Mouse (Mus musculus): ENCODE data around the gene Cnnm1.
"Not testable (repeated sequence)": the region's sequence is repeated elsewhere in the genome, so short reads cannot be mapped to it uniquely, and the experiment has no call there.

The Cnnm1 gene

DNA sequence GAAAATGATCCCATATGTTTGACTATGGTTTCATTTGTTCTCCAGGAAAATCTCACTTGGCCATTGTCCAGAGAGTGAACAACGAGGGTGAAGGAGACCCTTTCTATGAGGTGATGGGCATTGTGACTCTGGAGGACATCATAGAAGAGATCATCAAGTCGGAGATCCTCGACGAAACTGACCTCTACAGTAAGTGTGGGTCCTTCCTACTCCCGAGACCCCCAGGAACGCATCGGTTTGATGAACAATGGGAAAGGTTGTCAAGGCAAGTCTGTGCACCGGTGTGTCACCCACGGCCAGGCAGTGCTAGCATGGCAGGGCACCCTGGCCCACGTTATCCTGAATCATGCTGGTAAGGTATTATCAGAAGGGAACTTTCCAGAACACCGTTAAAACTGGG, 24.8 kb downstream of the Cnnm1 start:
- DNase-seq (ENCODE audit: low read depth, low spot score), result no peak

DNA sequence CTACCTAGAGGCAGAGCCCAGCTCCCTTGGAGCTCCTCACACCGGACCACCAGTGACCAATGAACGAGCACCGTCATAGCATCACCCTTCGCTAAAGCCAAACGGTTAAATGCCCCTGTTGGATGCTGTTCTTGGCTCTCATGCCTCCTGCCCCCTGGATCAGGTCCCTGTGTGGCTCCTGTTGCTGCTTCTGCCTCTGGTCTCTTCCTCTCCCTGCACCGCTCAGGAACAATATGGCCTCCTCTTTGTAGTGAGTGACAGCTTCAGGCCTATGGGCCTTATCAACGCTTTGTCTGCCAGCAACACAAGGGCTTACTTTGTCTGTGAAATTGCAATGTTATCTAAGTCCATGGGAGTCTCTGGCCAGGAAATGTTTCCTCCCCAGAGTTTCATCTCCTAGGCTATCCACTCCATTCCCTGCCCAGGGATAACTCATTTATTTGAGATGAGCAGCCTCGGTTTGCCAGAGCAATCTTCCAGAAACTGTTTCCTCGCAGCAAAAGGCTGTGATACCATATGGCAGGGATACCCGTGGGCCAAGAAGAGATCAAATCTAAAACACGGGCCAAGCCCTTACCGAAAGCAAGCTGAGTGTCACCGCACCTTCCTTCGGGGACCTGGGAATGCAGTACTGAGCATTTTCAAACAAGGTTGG, 25.5 kb downstream of the Cnnm1 start:
- DNase-seq (ENCODE audit: low read depth, low spot score), result no peak

DNA sequence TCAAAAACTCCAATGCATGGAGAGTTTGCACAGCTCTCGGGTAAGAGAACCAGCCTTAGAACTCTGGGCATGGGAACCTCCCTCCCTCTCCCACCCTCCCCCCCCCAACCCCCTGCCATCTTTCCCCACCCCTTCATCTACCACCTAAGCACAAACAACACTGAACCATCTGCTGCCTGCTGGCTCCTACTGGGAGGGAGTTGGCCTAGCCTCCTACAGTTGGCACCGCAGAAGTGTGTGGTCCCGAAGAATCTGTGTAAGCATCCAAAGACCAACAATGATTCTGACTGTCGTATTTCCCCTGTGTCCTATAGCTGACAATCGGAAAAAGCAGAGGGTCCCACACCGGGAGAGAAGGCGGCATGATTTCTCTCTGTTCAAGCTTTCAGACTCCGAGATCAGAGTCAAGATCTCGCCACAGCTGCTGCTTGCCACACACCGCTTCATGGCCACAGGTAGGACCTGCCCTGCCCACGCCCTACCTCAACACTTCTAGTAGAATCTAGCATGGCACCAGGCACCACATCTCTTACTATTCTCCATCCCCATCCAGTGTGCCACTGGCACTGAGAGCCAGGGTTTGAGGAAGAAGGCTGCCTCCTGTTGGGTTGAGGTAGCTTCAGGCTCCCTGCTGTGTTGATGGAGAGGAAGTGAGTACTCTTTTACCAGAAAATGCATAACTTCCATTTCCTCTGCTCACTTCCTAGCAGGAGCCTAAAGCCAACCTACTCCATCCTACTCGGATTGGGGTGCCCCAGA, 27.9 kb downstream of the Cnnm1 start:
- DNase-seq (ENCODE audit: low read depth, low spot score), result peak; percentile 29

DNA sequence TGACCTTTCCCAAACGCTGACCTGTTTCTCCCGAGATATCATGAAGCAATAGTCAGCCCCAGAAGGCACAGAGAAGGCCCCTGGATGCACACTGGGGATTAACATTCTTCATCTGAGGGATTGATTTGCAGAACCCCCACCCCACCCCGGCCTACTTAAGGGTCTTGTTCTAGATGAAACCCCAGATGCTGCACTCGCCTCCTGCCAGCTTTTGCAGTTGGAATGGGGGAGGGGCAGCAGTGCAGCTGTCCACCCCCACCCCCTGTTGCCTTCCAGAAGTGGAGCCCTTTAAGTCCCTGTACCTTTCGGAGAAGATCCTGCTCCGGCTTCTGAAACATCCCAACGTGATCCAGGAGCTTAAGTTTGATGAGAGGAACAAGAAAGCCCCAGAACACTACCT, 29.1 kb downstream of the Cnnm1 start:
- no peak for DNase-seq (ENCODE audit: low read depth, low spot score)

DNA sequence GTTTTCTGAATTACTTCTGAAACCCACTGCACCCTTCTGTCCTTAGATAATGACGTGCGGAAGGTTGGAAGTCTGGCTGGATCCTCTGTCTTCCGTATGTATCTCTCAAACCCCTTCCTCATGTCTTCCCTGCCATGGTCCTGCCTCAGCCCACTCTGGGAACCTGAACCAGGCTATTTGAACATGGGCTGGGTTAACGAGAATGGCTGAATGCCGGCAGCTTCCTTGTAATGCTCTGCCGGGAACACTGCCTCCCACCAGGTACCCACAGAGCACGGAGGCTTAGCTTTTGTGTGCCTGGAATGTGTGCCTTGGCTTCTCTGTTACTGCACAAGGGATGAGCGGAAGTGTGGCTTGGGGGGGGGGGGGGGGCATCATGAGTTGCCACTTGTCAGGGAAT, 32.1 kb downstream of the Cnnm1 start:
- DNase-seq (ENCODE audit: low read depth, low spot score), result peak; percentile 93

DNA sequence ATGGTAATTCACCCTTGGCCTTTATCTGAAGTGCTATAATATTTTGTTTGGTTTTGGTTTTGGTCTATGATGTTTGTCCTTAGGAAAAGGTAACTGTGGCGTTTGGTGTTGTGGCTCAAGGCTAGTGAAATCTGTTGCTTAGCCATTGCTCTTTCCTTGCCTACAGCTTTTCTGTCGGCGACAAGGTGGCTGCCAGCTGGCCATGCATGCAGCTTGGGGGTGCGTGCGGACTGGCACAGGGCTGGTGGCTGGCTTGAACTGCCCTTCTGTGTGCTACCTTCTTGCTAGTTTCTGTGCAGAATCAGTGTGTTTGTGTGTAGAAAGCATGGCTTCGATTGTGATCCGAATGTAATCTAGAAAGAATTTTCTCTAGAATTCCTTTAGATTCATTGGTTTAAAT, 32.5 kb downstream of the Cnnm1 start:
- DNase-seq (ENCODE audit: low read depth, low spot score), result no peak

DNA sequence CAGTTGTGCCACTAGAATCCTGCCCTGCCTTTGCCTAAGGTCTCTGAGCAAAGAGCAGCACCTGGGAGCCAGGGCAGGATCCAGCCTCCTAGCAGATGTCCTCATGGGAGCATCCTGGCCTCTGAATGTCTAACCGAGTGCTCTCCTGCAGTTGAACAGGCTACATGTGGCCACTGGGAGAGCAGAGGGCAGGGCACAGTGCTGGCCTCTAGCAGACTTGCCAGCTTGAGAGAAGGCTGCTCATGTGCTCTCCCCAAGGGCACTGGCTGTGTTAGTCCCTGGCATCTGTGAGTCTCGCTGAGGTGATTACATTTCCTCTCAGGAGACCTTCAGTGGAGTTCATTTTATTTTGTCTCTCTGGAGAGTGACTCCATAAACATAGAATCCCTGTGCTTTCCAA, 35.4 kb downstream of the Cnnm1 start:
- DNase-seq (ENCODE audit: low read depth, low spot score), result no peak

DNA sequence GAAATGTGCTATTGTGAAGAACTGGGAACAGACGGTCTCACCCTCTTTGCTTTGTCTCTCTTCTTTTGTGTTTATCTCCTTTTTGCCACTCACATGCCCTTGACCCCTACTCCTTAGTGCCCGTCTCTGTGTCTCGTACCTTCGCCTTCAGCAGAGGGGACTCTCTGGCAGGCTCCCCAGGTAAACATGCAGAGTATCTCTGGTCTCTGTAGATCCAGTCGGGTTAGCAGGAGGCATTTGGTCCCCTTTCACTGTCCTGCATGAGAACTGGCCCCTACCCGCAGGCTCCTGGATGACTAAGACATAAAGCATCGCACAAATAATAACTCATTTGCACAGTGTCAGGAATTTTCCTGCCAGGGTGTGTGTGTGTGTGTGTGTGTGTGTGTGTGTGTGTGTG, 35.8 kb downstream of the Cnnm1 start:
- no peak for DNase-seq (ENCODE audit: low read depth, low spot score)

DNA sequence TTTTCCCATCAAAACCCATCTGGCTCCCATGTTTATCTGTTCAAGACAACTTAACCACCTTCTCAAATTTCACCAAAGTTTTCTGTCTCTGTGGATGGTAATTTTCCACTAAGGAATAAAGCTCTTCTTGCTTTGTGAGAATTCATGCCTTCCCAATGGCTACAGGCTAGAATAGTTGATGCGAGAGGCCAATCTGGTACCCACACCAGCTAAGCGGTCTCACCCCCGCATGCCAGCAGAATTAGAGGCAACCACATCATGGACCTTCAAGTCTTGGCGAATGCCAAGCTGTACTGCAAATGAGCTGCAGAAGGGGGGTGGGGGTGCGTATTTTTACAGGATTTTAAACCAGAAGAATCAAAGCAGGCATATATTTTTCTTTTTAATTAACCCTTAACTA, 37.2 kb downstream of the Cnnm1 start:
- DNase-seq (ENCODE audit: low read depth, low spot score), result no peak

DNA sequence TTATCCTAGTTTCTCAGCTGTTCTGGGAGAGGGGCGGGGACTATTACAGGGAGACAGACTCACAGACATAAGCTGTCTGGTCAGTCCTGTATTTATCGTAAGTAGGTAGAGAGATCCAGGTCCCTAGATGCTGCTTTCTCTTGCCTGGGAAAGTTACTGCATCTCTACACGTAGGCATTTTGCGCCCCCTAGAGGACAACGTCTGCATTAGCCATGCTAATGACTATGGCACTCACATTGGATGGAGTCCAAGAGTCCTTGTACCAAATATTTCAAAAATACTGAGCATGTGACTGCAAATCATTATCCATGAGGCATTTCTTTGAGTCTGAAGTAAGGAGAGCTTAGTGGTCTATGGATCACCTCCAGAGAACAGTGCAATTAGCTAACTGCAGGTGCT, 38.7 kb downstream of the Cnnm1 start:
- peak; percentile 84 for DNase-seq (ENCODE audit: low read depth, low spot score)

DNA sequence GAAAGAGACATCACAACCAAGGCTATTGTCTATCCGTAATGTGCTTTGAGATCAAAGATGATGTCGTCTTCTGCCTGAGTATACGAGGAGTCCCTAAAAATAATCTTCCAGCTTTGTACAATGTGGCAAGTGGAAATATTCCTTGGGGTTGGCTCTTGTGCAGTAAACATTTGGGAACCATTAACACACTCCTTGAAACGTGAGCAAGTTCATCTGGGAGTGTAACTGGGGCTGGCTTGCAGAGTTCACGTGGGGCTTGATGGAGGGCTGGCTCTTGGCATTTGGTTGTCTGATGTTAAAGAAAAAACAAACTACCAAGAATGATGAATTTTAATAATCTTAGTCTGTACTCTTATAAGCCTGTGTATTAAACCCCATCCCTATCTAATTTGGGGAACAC, 39.2 kb downstream of the Cnnm1 start:
- no peak for DNase-seq (ENCODE audit: low read depth, low spot score)

DNA sequence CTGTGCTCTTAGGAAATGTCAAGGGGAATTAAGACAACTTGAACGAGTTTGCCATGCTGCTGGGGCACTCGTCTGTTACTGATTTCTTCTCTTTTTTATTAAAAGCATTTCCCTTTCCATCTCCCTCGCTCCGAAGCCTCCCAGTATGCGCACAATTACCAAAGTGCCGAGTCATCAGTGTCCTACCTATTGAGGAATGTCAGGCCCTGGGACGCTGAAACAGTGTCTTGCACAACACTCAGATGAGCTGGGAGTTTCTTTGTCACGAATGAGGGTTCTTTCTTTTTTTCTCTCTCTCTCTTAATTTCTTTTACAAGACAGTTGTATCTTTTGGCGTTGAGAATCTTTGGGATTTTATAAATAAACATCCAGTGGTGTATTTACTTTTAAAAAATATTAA, 40.3 kb downstream of the Cnnm1 start:
- no peak for DNase-seq (ENCODE audit: low read depth, low spot score)

DNA sequence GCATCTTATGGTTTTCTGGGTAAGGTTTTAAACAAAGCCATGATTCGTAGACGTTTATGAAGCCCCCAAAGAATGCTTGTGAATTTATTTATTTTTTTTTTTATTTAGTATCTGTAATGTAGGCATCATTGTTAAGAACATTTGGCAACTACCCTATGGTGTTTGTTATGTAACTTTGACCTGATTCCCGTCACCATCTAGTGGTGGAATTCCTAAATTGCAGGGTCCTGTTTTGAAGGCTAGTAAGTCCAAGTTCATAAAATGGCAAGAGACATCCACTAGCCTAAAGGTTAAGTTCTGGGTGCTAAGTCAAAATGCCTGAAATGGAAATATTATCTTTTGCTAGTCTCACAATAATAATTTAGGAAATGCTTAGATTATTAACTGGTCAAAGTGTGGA, 47.2 kb downstream of the Cnnm1 start:
- DNase-seq (ENCODE audit: low read depth, low spot score), result peak; percentile 65

DNA sequence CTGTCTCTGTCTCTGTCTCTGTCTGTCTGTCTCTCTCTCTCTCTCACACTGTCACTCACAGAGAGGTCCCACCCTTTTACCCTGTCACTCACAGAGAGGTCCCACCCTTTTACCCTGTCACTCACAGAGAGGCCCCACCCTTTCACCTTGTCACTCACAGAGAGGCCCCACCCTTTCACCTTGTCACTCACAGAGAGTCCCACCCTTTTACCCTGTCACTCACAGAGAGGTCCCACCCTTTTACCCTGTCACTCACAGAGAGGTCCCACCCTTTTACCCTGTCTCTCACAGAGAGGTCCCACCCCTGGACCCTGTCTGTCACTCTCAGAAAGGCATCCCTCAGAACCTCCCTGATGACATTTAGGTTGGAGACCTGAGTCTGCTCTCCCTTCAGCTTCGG, 53.1 kb downstream of the Cnnm1 start:
- peak; percentile 81 for DNase-seq (ENCODE audit: low read depth, low spot score)

DNA sequence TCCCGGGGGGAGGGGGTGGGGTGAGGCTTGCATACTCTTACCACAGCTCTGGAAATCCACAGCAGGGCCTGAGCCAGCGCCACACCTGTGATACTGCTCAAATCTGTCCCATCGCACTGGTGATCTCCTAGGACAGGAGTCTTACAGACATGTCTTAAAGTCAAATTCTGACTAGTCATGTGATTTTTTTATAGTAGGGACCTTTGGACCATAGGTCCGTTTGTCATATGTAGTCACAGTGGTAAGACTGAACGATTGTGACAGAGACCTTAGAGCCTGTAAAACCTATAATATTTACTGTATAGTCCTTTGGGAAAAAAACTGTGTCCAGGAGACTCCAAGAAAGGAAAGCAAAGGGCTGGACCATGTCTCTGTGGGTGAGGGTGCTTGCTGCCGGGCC, 53.6 kb downstream of the Cnnm1 start:
- DNase-seq (ENCODE audit: low read depth, low spot score), result no peak

DNA sequence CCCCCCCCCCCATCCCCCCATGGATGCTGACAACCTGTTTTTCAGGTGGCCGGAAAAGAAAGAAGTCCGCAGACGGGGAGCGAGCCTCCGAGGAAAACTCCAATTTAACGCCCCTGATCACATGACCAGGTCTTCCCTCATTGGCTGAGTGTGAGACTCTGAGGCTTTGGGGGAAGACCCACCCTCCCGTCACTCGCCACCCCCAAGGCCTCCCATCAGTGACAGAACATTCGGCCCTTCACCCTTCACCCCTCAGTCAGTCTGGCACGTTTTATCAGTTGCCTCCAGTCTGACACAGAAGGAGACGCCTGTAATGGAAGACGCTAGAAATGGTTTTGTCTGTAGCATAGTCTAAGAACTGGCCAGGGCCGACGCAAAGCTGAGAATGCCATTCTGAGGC, 54.7 kb downstream of the Cnnm1 start:
- peak; percentile 37 for DNase-seq (ENCODE audit: low read depth, low spot score)

DNA sequence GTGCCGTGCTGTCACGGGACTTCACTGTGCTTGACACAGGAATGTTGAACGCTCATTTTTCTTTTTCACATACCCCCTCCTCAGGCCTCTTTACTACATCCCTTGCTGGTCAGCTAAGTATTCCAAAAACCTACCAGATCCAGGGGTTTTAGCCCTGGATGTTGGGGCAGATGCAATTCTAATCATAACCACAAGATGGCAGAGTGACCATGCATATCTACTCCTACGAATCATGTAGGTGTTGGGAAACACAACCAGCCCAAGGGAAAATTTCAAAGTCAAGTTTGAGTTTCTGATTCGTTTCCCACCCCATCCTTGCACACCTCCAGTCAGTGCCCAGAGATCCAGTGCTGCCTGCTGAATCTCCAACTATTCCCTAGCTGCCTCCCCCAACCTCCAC, 55.6 kb downstream of the Cnnm1 start:
- DNase-seq (ENCODE audit: low read depth, low spot score), result peak; percentile 81

DNA sequence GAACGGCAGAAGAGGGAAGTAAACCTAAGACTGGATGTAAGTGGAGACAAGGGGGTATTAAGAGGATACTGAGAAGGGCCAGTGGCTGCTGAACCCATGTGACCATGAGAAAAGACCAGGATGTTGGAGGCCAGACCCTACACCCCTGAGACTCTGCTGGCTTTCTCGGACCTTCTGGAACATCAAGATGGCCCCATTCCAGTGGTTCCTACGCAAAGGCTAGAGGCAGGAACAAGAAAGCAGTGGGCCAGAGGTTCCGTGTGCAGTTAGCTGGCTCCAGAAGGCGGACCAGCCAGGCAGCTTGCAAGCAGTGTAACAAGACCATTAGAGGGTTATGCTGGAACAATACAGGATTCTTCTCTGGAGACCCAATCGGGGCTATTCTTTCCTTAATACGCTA, 57.2 kb downstream of the Cnnm1 start:
- no peak for DNase-seq (ENCODE audit: low read depth, low spot score)

DNA sequence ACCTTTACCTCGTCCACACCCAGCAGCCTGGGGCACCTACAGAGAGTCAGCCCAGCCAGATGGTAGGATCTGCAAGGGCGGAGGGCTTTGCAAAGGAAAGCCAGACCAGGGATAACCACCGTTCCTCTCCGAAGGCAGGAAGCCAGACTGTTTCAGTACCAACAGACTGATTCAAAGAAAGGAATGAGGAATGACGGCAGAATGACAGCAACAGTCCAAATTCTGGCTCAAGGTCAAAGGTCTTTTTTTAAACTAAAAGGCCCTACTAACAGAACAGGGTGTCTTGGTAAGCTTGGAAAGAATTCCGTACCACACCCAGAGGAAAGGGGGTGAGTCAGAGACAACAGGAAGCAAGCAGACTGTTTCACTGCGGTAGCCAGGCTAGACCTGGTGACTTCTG, 58.6 kb downstream of the Cnnm1 start:
- DNase-seq (ENCODE audit: low read depth, low spot score), result peak; percentile 98

DNA sequence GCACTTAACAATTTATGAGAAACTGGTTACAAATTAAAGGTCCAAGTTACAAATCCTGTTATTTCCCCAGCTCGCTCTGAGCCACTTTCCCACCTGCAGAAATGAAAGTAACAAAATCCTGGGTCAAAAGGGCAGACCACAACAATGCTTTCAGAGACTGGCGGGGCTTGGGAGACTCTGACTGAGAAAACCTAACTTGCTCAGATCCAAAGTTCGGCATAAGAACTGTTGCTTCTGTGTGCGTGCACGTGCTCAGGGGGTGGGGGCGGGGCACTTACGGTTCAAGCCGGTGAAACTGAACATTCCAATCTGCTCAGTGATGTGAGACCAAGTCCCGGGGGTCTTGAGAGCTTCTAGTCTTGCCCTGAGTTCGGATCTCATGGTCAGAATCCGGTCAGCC, 62.4 kb downstream of the Cnnm1 start:
- DNase-seq (ENCODE audit: low read depth, low spot score), result peak; percentile 77

DNA sequence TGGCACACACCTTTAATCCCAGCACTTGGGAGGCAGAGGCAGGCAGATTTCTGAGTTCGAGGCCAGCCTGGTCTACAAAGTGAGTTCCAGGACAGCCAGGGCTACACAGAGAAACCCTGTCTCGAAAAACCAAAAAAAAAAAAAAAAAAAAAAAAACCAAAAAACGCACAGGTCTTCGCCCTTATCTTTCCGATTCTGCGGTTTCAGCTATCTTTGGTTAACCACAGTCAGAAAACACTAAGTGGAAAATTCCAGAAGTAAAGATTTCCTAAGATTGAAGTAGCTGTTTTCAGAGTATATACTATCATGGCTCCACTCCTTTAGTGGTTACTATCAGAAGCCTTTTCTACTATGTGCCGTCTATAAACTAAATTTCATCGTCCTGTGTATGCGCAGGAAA, 63.4 kb downstream of the Cnnm1 start:
- DNase-seq (ENCODE audit: low read depth, low spot score), result not testable (repeated sequence)

DNA sequence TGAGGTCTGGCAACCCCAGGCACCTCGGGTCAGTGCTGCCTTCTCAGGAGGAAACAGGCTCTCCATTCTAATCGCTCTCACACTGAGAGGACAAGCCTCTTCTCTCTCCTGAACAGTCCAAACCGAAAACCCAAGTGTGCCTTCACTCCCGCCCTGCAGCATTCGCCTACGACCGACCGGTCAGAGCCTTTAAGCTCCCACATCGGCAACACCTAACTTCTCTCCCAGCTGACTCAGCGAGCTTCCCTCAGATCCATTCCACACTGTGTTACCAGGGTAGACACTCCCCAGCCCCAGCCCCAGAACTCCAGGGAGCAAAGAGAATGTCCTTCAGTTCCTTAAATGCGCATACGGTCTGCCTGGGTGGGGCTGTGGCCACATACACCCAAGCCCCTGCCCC, 65.2 kb downstream of the Cnnm1 start:
- peak; percentile 91 for DNase-seq (ENCODE audit: low read depth, low spot score)

DNA sequence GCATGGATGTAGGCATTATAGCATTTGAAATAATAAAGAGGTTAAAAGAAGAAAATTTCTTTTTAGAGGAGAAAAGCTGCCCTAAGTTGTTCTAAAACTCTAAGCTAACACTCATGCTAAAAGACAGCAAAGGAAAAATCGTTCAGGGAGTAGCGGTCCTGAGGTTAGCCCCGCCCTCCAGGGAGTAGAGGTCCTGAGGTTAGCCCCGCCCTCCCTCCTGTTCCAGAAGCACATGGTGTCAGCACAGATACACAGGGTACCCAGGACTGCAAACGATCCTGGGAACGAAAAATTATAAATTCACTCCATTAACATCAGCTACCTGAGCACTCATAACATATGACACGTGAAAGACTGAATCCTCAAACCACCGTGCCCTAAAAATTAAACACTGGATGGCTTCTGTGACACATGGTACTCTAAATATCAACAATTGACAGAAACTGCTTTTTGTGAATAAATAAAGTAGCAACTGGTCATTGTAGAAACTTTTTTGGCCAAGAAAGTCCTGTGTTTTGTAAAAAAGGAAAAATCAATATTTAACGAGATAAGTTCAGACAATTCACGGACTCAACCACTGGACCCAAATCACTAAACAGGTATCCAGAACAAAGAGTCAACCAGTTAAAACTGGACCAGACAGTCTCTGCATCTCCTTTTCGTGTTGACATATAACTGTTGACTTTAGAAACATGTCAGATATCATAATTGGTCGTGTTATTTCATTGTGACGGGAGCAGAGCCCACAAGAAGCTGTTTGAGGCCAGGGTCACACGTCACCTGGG, 70.4 kb downstream of the Cnnm1 start:
- DNase-seq (ENCODE audit: low read depth, low spot score), result peak; percentile 80

Data from R1 (cell line).